Mouse (Mus musculus): Measurements from ENCODE around the gene 5730596B20Rik.

5730596B20Rik gene

DNA sequence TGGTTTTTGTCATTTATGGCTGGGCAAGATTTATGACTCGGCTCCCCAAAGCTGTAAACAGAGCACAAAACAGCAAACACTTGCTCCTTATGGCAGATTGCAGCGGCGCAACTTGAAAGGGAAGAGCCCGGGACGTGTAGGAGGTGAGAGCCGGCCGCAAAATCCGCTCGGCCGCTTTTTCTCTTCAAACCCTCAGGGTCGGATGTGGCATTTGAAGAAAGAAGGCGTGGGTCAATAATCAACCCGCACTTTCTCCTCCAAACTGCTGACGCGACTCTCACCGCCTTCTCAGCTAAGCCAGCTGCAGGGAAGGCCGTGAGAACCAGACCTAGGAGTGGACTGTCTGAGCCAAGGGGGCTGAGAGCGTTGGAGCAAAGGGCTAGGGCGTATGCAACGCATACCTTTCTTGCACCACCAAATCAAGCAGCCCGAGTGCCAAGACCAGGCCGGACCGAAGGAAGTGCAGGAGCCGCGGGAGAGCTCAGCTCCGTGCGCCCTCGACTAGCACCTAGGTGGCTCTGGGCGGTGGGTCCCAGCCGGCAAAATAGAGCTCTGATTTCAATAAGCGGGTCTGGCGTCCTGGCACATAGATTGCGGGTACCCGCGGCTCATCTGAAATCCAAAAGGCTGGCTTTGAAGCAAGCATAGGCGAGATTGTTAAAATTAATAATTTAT, at the start of gene 5730596B20Rik:
Gene 5730596B20Rik, plus strand, starts transcription at position 438 of the 675 bp plus-strand sequence.
- DNase-seq: peak; percentile 81

GRCm38 (mm10) chr6:52137841-52138535, 39.3 kb upstream of the 5730596B20Rik start:
- DNase-seq: no peak

GRCm38 (mm10) chr6:52138576-52138975, 38.7 kb upstream of the 5730596B20Rik start:
- DNase-seq: no peak

GRCm38 (mm10) chr6:52139115-52139514, 38.2 kb upstream of the 5730596B20Rik start:
- no peak for DNase-seq

DNA sequence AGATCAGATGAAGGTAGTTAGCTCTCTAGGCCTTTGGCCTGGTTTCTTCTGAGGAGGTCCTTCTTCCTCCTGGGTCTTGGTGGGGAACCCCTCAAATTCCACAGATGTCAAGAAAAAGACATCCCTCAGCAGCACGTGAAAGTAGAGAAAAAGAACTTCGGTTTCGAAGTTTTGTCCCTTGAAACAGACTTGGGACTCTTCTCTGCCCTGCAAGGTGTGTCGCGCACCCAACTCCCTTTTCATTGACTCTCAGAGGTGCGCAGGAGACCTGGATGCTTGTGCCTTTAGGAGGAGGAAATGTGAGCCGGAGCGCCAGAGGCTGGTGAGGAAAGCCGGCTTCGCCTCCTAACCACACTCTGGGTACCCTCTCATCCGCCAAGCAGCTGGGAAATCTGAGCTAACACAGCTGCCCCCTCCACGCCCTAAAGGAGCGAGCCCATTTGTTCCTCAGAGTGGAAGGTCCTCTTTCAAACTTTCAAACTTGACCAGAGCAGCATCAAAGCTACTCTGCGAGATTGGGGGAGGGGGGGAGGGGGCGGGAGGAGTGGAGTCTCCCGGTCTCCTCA, 26.8 kb upstream of the 5730596B20Rik start:
- no peak for DNase-seq

DNA sequence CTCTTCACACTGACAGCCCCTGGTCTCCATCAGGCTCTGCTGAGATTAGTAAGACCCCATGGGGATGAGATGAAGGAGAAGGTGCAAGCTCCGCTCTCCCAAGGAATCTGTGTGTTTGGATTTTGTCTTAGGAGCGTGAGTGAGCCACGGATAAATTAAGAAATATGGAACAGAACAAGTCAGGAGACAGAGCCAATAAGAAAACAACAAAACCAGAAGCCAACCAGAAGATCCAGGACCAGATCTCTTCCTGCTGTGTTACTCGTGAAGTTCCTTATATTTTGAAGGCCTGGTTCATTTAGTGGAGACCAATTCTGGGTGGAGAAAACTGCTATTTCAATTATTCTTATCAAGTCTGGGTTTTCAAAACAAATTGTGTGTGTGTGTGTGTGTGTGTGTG, 25.7 kb upstream of the 5730596B20Rik start:
- DNase-seq: no peak

GRCm38 (mm10) chr6:52152226-52153193, 24.8 kb upstream of the 5730596B20Rik start:
- no peak for DNase-seq

DNA sequence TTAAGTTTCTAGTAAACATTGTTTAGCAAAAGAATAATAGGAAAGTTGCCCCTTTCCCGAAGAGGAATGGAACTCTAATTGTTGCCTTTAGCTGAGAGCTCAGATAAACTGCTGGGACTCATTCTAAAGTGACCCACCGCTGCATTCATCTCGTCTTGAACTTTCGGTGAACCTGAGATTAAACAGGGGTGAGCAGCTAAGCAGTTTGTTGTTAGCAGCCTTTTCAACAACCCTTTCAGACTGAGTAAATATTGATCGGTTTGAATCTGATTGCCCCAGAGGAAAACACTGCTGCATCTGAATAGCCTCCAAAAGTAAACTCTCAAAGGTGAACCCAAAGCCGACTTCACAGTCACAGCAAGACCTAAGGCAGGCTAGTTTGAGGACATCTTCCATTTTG, 24.0 kb upstream of the 5730596B20Rik start:
- no peak for DNase-seq

DNA sequence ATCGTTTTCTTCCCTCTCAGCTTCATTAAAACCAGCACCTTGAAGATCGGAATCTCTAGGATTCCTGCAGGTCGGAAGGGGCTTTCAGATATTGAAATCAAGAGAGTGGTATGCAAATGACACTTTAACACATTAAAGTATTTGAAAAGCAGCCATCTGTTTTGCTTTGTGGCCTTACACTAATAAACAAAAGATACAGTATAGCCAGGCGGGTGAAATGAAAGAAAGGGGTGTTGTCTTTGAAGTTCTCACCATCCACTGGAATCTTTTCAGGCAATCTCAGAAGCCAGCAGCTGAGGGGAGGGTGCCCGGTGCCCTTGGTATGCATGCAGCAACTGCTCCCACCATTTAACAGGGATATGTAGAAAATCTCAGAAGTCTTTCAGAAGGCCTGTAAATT, 23.3 kb upstream of the 5730596B20Rik start:
- DNase-seq: no peak

DNA sequence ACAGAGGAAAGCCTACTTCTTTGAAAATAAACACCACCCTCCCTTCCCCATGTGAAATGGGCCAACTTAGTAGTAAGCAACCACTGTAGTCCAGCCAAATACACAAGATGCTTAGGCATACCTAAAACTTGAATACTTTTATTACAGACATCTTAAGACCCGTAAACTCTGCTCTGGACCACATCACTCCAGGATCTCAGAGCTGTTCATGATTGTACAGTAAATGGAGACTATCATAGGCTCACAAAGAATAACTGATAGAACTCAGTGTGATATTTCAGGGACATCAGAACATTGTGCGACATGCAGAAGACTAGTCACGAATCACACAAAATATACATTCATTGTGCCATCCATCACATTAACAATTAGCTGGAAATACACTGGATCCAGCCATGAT, 21.8 kb upstream of the 5730596B20Rik start:
- no peak for DNase-seq

DNA sequence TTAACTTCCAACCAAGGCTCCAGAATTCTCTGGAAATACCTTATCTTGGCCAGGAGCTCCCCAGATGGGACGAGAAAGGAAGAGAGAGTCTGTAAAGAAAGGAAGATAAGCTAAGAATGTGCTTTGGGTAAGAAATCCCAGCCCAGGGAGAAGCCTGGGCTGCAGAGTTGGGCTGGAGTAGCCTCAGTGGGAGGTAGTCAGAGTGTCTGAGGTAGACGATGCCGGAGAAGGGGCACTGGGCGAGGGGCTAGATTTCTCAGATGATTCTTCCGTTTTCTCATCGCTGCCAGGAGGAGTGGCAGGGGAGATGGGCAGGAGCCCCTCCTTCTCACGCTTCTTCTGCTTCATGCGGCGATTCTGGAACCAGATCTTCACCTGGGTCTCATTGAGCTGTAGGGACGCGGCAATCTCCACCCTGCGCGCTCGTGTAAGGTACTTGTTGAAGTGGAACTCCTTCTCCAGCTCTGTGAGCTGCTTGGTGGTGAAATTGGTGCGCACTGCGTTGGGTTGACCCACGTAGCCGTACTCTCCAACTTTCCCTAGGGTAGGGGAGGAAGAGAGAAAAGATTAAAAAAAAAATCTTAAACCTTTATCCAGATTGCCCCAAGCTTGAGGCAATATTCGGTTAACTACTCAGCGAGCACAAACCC, 20.6 kb upstream of the 5730596B20Rik start:
- DNase-seq: no peak

DNA sequence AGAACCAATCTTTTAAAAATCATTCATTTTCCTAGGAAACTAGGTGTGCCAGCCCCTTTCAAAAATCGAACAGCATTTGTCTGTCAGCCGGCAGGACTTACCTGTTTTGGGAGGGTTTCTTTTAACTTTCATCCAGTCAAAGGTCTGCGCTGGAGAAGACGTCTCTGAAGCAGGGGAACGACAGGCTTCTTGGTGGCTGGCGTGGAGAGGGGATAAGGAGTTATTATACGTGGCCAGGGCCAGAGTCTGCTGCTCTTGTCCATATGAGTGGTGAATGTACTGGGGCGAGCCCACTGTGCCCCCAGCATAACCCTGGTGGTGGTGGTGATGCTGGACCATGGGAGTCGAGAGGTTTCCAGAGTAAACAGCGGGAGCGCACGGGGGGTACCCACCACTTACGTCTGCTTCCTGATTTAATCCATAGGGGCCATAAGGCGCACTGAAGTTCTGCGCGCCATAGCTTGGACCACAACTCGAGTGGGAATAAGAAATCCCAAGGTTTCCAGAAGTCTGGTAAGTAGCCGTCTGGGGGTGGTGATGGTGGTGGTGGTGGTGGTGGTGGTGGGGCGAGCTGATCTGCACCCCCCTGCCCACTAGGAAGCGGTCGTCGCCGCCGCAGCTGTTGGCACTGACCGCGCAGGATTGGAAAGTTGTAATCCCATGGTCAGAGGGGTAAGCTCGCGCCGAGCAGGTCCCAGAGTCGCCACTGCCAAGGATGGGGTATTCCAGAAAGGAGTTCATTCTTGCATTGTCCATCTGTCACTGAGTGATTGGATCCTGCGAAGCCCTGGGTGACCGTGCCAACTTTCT, 19.6 kb upstream of the 5730596B20Rik start:
- DNase-seq: peak; percentile 14

GRCm38 (mm10) chr6:52158276-52159051, 18.8 kb upstream of the 5730596B20Rik start, which contains the start of gene Hoxa1:
Gene Hoxa1 (minus strand): TSS chr6:52158317.
- DNase-seq: peak; percentile 91

DNA sequence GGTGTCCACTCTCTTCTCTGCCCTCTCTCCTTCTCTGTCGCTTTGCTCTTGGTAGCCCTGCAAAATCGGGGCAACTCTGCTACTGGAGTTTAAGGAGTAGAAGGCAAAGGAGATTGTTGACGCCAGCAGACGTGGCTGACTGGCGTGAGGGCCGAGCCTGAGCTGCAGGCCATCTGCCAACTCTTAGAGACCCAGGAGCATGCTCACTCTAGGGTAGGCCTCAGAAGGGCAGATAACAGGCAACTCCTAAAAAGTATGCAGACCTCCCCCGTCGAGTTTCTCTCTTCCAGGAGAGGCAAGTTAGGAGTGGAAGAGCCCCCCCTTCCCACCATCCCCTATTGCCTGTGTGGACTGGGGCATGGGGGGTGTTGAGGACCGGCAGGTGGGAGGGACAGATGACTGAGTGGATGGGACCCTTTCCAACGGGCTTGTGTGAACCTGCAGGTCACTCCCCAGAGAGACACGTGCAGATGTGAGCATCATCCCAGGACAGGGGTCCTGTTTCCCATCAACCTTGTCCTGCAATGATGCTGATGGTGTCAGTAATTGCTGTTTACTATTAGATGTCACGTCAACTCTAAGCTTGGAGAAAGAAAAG, 18.0 kb upstream of the 5730596B20Rik start:
- peak; percentile 69 for DNase-seq

DNA sequence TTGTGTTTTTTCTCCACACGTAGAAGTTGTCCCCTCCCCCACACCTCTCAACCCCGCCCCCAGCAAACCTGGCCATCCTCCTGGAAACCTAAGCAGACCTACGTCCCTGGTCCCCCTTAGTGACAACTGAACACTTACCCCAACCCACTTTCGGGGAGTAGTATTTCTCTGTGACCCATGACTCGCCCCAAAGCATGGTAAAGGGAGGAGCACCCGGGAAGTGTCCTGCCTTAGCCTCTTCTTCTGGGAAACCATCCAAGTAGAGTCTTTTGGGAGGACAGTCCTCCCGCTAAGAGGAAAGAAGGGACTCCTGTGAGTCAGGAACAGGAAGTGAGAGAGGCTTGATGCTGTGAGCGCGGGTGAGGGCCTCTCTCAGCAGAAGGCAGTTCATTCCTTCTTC, 17.3 kb upstream of the 5730596B20Rik start:
- peak; percentile 58 for DNase-seq

GRCm38 (mm10) chr6:52160511-52161335, 16.6 kb upstream of the 5730596B20Rik start:
- DNase-seq: peak; percentile 85

GRCm38 (mm10) chr6:52161336-52162092, 15.8 kb upstream of the 5730596B20Rik start:
- peak; percentile 57 for DNase-seq

GRCm38 (mm10) chr6:52162093-52162380, 15.3 kb upstream of the 5730596B20Rik start:
- DNase-seq: peak; percentile 38

Data from kidney, postnatal 10 days (tissue).